Mouse (Mus musculus) gastrocnemius, postnatal 36 days (tissue): ENCODE data around the gene Klk1b22. TPM values are rescaled to one million over a fixed set of nuclear protein-coding genes. Genes with fewer than 3 reads are reported as not detected.
"Not testable (repeated sequence)": the region's sequence is repeated elsewhere in the genome, so short reads cannot be mapped to it uniquely, and the experiment has no call there.

Experiments used
- DNase-seq, 2 experiments: peaks; one replicate each; pipeline ENCODE4 v3.0.0; 2022
- intact Hi-C: fragments of 180-260 bp; cut with DNase I; formaldehyde crosslinking; loops from one replicate; pipeline ENCODE4 v1.15.1; 2025
- long read RNA-seq, 2 experiments: library from polyadenylated mRNA; stranded (forward); transcript quantifications; one replicate each; pipeline ENCODE4 v2.0.0; 2021
- total RNA-seq, 2 experiments: library from RNA; stranded (reverse); gene quantifications; 2 replicates each; pipeline ENCODE4 v1.2.3; 2021

The Klk1b22 gene
- not detected for total RNA-seq
- long read RNA-seq, experiment 1 = 0 reads
- long read RNA-seq, experiment 2 = 0 reads

GRCm38 (mm10) chr7:44112373-44112772 lies at the start of gene Klk1b22:
Gene Klk1b22, plus strand, starts transcription at chr7:44112673.
- DNase-seq = no peak
- intact Hi-C loops = no loop called here

- intact Hi-C loops = no loop called here
- no peak for DNase-seq
Measured at GRCm38 (mm10) chr7:44072117-44072516, 40.4 kb upstream of the Klk1b22 start.

- intact Hi-C loops = no loop called here
- no peak for DNase-seq
Measured at GRCm38 (mm10) chr7:44077703-44078102, 34.8 kb upstream of the Klk1b22 start.

- DNase-seq = no peak
- intact Hi-C loops = no loop called here
Measured at GRCm38 (mm10) chr7:44096111-44096510, 16.4 kb upstream of the Klk1b22 start.

- intact Hi-C loops, DNase-seq: not testable (repeated sequence)
Measured at GRCm38 (mm10) chr7:44102028-44102427, 10.4 kb upstream of the Klk1b22 start, which contains the start of gene Klk1b21. Gene Klk1b21, plus strand, starts transcription at chr7:44102328.

GRCm38 (mm10) chr7:44123445-44123844 lies 11.0 kb downstream of the Klk1b22 start:
- intact Hi-C loops = no loop called here
- no peak for DNase-seq

- intact Hi-C loops = no loop called here
- no peak for DNase-seq
Measured at GRCm38 (mm10) chr7:44136467-44136866, 24.0 kb downstream of the Klk1b22 start, which contains the start of gene Klk1b16. Gene Klk1b16, plus strand, starts transcription at chr7:44136767.

Other genes starting within 250 kb of the Klk1b22 start
- gene Klk4, start 231.5 kb upstream of the Klk1b22 start, total RNA-seq = not detected
- gene Klk15, start 178.9 kb upstream of the Klk1b22 start, total RNA-seq = not detected
- not detected for gene Klk1b8, start 162.0 kb upstream of the Klk1b22 start, total RNA-seq
- not detected for gene Klk1b1, start 145.9 kb upstream of the Klk1b22 start, total RNA-seq
- not detected for gene Klk1b9, start 136.6 kb upstream of the Klk1b22 start, total RNA-seq
- not detected for gene Klk1b11, start 116.8 kb upstream of the Klk1b22 start, total RNA-seq
- gene Klk1b26, start 100.5 kb upstream of the Klk1b22 start, total RNA-seq = under 1 TPM; 0.43 to 0.49 TPM
- gene Klk1b27, start 60.4 kb upstream of the Klk1b22 start, total RNA-seq = not detected
- gene Klk1b21, start 10.3 kb upstream of the Klk1b22 start, total RNA-seq = not detected
- gene Klk1b16, start 24.1 kb downstream of the Klk1b22 start, total RNA-seq = not detected
- not detected for gene Klk1b24, start 75.6 kb downstream of the Klk1b22 start, total RNA-seq
- not detected for gene Klk1b3, start 85.5 kb downstream of the Klk1b22 start, total RNA-seq
- not detected for gene Klk1b4, start 94.8 kb downstream of the Klk1b22 start, total RNA-seq
- gene Klk1b5, start 103.3 kb downstream of the Klk1b22 start, total RNA-seq = not detected
- gene Klk1, start 112.7 kb downstream of the Klk1b22 start, total RNA-seq = under 1 TPM in 1 of 2 experiments, not detected in 1; 0.42 TPM
- gene Gm36864, start 123.5 kb downstream of the Klk1b22 start, total RNA-seq = not detected
- under 1 TPM; 0.23 to 0.30 TPM for gene 1700028J19Rik, start 134.0 kb downstream of the Klk1b22 start, total RNA-seq
- gene 2410002F23Rik, start 134.0 kb downstream of the Klk1b22 start, total RNA-seq = 1 to 10 TPM; 6.3 to 8.2 TPM
- not detected for gene Acp4, start 144.7 kb downstream of the Klk1b22 start, total RNA-seq
- gene Gm15517, start 148.8 kb downstream of the Klk1b22 start, total RNA-seq = not detected
- gene Clec11a, start 194.2 kb downstream of the Klk1b22 start, total RNA-seq = 1 to 10 TPM; 1.6 to 2.2 TPM
- gene Shank1, start 197.6 kb downstream of the Klk1b22 start, total RNA-seq = under 1 TPM; 0.27 to 0.28 TPM